Mouse (Mus musculus) cerebellum, adult 18-20 months (tissue): Measurements from ENCODE around the gene Obscn.

Experiments used
- DNase-seq, 2 experiments: peaks; one replicate each; pipeline ENCODE4 v3.0.0; 2021

Obscn gene

GRCm38 (mm10) chr11:59138537-59139486, 2.6 kb upstream of the Obscn start:
- no peak for DNase-seq

DNA sequence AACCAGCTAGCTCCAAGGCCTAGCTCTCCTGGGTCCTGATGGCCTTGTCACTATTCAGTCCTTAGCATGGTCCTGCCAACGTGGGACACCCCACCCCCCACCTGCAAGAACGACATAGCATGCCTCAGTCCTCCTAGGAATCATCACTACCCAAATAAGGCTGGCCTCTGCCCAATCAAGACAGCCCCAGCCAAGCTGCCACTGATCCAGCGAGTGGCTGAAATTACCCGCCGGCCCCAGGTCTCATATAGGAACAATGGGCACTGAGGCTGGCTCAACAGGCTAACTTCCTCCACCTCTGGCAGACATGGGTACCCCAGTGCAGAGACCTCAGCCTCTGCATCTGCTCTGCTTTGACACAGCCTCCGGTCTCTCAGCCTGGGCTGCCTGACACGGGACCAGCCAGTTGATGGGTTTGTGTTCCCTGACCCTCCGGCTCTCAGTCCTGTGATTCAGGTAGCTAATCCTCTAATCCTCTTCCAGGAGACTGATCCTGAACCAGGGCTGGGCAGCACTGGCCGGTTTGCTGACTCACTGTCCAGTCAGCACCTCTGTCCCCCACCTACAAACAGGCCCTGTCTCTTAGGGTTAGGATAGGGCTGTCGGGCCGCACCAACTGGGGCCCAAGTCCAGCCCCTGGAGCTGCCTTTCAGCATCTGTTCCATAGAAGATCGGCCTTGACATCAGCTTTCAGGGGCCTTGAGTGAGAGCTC, 948 bp upstream of the Obscn start:
- no peak for DNase-seq

DNA sequence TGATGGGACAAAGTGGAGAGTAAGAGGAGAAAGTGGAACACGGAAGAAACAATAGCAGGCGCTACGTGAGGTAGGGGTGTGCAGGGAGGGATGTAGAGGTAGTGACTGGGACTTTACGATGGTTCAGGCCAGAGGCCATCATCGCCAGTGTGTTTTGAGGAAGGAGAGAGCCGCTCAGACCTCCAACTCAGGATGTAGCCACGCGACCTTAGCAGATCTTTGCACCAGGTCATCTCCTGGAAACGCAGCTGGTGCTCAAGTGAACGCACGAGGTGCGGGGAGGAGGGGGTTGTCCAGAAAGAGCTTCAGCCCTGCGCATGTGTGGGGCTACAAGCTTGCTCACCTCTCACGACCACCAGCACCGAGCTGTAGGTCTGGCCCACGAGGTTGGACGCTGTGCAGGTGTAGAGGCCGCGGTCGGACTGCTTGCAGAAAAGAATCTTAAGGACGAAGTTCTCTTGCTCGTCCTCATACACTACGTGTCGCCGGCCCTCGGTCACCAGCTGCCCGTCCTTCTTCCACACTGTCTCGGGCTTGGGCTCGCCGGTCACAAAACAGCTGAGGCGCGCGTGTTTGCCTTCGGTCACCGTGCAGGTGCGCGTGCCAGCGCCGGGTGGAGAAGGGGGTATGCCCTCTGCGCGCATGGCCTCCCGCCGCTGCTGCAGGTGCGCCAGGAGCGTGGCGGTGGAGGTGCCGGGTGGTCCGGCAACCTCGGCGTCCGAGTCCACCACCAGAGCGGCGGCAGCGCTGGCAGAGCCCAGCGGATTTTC, 966 bp downstream of the Obscn start:
- DNase-seq = no peak

GRCm38 (mm10) chr11:59134373-59134997, 1.7 kb downstream of the Obscn start:
- DNase-seq = no peak

DNA sequence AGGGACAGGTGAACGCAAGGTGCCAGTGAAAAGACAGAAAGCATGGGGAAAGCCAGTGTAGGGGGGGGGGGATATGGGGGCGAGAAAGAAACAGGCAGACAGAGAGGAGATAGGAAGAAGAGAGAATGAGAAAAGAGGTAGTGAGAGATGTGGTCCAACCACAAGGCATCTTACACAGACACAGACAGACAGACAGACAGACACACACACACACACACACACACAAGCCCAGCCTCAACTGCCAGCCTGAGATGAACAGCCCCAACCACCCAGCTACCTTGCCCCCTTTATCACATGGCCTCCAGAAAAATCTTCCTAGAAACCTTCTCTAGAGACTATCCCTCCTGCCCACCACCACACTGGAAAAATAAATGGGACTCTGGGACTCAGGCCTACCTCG, 4.1 kb downstream of the Obscn start:
- no peak for DNase-seq

DNA sequence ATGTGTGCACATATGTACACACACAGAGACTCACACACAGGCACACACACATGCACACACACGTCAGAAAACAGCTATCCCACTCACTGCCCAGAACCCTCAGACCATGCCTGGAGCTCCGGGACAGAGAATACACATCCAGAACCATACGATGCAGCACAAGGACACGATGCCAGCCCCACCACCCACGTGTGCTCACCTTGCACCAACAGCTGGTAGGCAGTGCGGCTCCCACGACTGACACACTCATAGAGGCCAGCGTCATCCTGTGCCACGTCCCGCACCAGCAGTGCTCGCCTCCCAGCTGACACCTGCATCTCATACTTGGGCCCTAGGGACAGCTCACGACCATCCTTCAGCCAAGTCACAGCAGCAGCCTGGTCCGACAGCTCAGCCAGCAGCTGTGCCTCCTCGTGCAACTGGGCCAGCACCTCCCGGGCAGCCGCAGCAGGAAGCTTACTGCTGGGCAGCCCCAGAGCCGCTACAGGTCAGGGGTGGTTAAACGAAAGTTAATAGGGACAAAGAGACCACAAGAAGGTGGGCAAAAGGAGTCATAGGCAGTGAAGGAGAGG, 4.8 kb downstream of the Obscn start:
- no peak for DNase-seq

GRCm38 (mm10) chr11:59130782-59131181, 5.4 kb downstream of the Obscn start:
- no peak for DNase-seq

DNA sequence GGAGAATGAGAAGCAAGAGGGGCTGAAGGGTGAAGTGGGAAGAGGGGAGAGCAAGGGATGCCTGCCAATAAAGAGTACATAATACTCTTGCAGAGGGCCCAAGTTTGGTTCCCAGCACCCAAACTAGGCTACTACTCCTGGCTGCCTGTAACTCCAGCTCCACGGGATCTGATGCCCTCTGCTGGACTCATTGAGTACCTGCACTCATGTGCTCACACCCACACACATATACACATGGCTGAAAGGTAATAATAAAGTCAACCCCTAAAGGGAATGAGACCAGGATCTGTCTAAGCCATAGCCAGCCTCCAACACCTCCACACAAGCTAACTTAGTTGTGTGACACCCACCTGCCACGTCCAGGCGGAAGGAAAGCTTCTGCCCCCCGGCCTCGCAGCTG, 30.3 kb downstream of the Obscn start:
- no peak for DNase-seq

DNA sequence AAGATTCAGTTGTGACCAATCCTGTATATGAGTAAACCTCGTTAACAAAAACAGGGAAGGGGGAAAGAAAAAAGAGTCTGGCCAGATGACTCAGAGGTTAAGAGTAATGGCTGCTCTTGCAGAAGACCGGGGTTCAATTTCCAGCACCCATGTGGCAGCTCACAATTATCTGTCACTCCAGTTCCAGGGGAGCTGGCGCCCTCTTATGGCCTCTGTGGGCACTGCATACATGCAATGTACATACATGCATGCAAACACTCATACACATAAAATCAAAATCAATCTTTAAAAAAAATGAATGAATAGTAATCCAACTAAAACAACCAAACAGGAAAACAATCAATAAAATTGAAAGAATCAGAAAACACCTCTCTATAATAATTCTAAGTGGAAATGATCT, 33.9 kb downstream of the Obscn start:
- no peak for DNase-seq

GRCm38 (mm10) chr11:59098339-59098738, 37.9 kb downstream of the Obscn start:
- peak; percentile 34 to 41 for DNase-seq

- DNase-seq = no peak
Measured at GRCm38 (mm10) chr11:59097770-59098169, 38.4 kb downstream of the Obscn start.

- DNase-seq = no peak
Measured at GRCm38 (mm10) chr11:59094213-59094612, 42.0 kb downstream of the Obscn start.

GRCm38 (mm10) chr11:59087581-59087980, 48.6 kb downstream of the Obscn start:
- DNase-seq = no peak

- DNase-seq = no peak
Measured at GRCm38 (mm10) chr11:59085200-59085599, 51.0 kb downstream of the Obscn start.

DNA sequence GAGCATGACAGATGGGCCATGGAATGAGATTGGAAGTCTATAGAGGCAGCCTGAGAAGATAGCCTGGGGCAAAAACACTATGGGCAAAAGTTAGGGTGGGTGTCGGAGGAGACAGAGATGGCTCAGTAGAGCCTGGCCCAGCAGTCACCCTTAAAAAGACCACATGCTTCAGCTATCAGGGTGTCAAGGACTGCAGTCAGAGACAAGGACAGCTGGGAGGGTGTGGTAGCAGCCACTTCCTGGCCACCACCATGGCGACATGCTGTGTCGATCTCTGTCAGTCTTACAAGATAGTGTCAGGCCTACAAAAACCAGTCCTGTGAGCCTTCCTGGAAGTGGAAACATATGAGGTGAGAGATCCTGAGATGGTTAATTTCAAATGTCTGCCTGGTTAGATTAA, 53.1 kb downstream of the Obscn start:
- no peak for DNase-seq

DNA sequence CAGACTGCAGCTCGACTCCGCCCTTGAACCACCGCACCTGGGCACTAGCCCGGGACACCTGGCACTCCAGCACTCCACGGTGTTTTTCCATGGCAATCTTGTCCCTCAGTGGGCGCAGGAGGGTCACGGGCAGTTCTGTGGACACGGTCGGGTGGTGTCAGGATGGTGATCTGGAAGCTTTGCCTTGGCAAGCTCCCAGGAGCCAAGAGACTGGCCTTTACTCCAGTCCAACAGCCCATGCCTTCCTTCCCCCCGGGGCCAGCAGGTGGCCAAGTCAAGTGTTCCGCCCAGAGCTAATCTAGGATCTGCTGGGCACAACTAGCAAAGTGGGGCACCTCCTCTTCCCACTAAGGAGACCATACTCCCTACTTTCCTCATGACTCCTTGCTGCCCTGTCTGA, 57.9 kb downstream of the Obscn start:
- peak in 1 of 2 experiments; percentile 3 for DNase-seq

DNA sequence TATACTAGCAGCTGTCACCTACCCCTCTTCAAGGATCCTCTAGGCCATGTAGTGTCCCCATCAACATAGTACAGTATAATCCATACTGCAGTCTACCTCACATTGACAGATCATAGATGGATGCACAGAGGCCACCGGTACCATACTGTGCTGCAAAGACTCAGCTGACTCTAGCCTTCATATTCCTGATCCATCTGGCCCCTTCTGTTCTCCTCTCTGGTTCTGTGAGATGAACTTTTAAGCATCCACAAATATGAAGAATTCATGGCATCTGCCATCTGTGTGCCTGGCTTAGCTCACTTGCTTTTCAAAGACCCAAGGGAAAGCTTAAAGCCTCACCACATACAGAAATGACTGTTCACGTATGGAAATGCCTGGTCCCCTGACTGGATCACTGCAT, 65.9 kb downstream of the Obscn start:
- no peak for DNase-seq

- DNase-seq = no peak
Measured at GRCm38 (mm10) chr11:59068922-59069321, 67.3 kb downstream of the Obscn start.

DNA sequence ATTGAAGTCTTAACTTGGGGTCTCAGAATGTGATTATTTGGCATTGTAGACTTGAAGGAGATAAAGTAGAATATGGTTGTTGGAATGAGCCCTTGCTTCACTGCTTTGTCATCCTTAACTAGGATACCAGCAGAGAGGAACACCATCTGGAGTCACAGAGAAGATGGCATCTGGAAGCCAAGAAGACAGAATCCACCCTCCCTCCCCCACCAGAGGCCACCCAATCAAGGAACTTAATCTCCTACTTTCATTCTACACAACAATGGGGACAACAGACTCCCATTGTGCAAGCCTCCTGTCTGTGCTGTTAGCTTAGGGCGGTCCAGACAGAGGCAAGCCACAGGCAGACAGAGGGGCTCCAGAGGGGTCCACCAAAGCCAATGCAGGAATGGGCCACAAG, 67.8 kb downstream of the Obscn start:
- DNase-seq = no peak

DNA sequence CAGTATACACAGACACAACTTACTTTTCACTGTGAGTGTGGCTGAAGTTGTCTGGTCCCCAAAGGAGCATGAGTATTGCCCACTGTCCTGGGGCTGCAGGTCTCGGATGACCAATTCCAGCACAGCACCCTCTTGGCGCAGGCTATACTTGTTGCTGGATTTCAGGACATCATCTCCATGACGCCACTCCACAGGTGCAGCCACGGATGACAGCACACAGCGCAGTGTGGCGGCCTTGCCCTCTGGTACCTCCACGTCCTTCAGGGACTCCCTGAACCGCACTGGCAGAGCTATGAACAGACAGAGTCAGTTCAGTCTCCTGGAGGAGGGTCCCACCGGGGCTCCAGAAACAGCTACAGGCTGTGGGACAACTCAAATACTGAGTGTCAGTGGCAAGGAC, 68.3 kb downstream of the Obscn start:
- no peak for DNase-seq

- DNase-seq = no peak
Measured at GRCm38 (mm10) chr11:59058025-59058424, 78.2 kb downstream of the Obscn start.

DNA sequence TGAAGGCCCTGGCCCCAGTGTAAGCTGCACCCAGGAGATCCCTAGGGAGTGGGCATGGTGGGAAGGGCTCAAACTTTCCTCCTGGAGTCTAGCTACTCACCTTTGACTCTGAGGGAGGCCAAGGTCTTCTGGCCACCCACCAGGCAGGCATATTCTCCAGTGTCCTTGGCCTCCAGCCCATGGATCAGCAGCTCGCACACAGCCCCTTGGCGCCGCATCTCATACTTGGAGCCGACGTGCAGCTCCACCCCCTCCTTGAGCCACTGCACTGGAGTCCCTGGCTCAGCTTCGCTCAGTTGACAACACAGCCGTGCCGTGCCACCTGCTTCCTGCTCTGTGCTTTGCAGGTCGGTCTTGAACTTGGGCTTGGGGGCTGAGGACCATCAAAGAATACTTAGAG, 85.2 kb downstream of the Obscn start:
- no peak for DNase-seq
